Mouse (Mus musculus) hindbrain, embryonic 14.5 days (tissue): ENCODE measurements around the gene Nebl. TPM values are rescaled to one million over a fixed set of nuclear protein-coding genes. Genes with fewer than 3 reads are reported as not detected.

Source experiments
- ATAC-seq: fragments of 200-750 bp; cut with Nextera tagmentation; 2 replicates; pipeline ENCODE4 v1.8.0; 2017; ENCODE audit warnings: moderate number of reproducible peaks, mild to moderate bottlenecking, moderate TSS enrichment, moderate library complexity; ENCODE audit not compliant: low FRiP score
- DNase-seq: peaks from one replicate; pipeline ENCODE4 v3.0.0-alpha.2; 2015; ENCODE audit warnings: low spot score
- H3K27ac ChIP-seq: fragments of 300-500 bp; sonication (generic); 2 replicates; pipeline ENCODE4 v1.5.1; 2014; ENCODE audit warnings: mild to moderate bottlenecking, moderate library complexity
- H3K27me3 ChIP-seq: fragments of 300-500 bp; sonication (generic); 2 replicates; pipeline ENCODE4 v1.6.1; 2014; ENCODE audit warnings: mild to moderate bottlenecking, low read length, mixed read lengths; ENCODE audit not compliant: control insufficient read depth, insufficient read depth
- H3K36me3 ChIP-seq: fragments of 300-500 bp; sonication (generic); replicated peaks from 2 replicates; pipeline ENCODE4 v1.6.1; 2014; ENCODE audit not compliant: control insufficient read depth, insufficient read depth
- H3K4me1 ChIP-seq: fragments of 300-500 bp; sonication (generic); replicated peaks from 2 replicates; pipeline ENCODE4 v1.6.1; 2014; ENCODE audit warnings: antibody characterized with exemption, low read length, mixed read lengths; ENCODE audit not compliant: control insufficient read depth, insufficient read depth
- H3K4me2 ChIP-seq: fragments of 300-500 bp; sonication (generic); replicated peaks from 2 replicates; pipeline ENCODE4 v1.6.1; 2014; ENCODE audit warnings: mild to moderate bottlenecking, moderate library complexity
- H3K4me3 ChIP-seq: fragments of 300-500 bp; sonication (generic); replicated peaks from 2 replicates; pipeline ENCODE4 v1.5.1; 2014; ENCODE audit warnings: mild to moderate bottlenecking, low read length
- H3K9ac ChIP-seq: fragments of 300-500 bp; sonication (generic); 2 replicates; pipeline ENCODE4 v1.6.1; 2014
- H3K9me3 ChIP-seq: fragments of 300-500 bp; sonication (generic); 2 replicates; pipeline ENCODE4 v1.6.1; 2016; ENCODE audit warnings: low read length; ENCODE audit not compliant: control insufficient read depth
- WGBS: fragments of 180-500 bp; shearing (Covaris S2); extraction: QIAGEN DNeasy Blood & Tissue Kit; methylation state at CpG from one replicate; pipeline ENCODE4 v1.1.7; 2014; 5-methylcytosine and 5-hydroxymethylcytosine counted together
- polyA plus RNA-seq: library from polyadenylated mRNA; unstranded; fragments of >200 nt; fragmentation: Nextera tagmentation; extraction: Ambion mirVana; gene quantifications from 2 replicates; pipeline ENCODE4 v1.2.1, GENCODE M21; 2014

Gene Nebl
- polyA plus RNA-seq, 1 experiment from 2014 or later, result 11.1 TPM

DNA sequence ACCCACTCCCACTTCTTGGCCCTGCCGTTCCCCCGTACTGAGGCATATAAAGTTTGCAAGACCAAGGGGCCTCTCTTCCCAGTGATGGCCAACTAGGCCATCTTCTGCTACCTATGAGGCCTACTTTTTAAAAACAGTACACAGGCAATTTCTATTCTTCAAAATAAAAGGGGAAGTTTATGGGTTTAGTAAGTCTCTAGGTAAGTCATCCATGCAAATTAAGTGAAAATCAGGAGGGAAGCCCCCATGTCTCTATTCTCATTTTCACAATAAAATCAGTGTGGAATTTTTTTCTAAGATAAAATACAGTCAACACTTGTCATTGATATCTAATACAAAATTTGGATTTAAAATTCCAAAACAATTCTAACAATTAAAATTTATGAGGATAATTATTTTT lies 341.4 kb downstream of the Nebl start:
- no peaks in the 10 kb centered on the region for H3K27me3 ChIP-seq
- H3K9ac ChIP-seq, result no peak overlapping the region
- no peak overlapping the region for H3K27ac ChIP-seq
- no peaks in the 10 kb centered on the region for H3K9me3 ChIP-seq
- H3K4me3 ChIP-seq, result no peak overlapping the region
- no peak overlapping the region for H3K4me2 ChIP-seq
- DNase-seq (no peak), ATAC-seq (no peak)
- 86% methylated on average over 2 of the region's 2 CpGs for WGBS
- H3K36me3 ChIP-seq, result no peaks in the 10 kb centered on the region
- H3K4me1 ChIP-seq, result no peaks in the 10 kb centered on the region

DNA sequence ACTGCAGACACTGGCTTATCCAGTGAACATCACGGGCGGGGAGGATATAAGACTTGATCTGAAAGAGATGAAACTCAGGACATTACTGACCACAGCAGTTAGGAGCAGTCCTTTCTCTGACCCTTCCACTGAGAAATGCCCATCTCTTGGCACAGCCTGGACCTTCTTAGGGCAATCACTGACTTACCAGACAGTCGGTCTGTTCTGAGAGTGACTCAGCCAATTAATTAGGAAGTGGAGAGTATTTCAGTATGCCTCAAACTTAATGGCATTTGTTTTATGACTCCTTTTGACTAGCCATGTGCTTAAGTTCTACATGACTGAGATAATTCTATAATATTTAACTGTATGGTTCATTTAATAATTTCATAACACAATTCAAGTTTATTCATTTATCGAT lies 341.9 kb downstream of the Nebl start:
- DNase-seq, result no peak
- Histone ChIP-seq H3K27ac (no peak overlapping the region), H3K4me2 (no peak overlapping the region), H3K9ac (no peak overlapping the region), H3K36me3 (no peaks in the 10 kb centered on the region), H3K4me3 (no peak overlapping the region), H3K4me1 (no peaks in the 10 kb centered on the region), H3K27me3 (no peaks in the 10 kb centered on the region), H3K9me3 (no peaks in the 10 kb centered on the region)
- ATAC-seq, result no peak
- 96% methylated on average over 4 of the region's 4 CpGs for WGBS

DNA sequence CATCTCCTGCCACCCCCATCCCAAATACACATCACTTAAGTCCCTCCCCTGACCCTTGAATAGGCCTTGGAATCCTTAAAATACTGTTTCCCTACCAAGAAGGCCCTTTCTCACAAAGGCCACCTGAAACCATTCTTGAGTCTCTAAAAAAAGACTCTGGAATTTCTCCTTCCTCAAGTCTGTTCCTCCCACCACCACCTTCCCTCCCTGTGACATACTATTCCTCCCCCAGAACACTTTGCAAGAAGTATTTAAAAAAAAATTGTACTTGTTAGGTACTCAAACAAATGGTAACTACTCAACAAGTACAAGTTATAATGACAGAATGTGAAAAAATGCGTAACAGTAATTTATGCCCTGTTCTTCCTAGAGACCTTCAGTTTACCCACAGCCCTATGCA lies 349.0 kb downstream of the Nebl start:
- no peak overlapping the region for H3K27ac ChIP-seq
- 95% methylated on average over 1 of the region's 1 CpGs for WGBS

DNA sequence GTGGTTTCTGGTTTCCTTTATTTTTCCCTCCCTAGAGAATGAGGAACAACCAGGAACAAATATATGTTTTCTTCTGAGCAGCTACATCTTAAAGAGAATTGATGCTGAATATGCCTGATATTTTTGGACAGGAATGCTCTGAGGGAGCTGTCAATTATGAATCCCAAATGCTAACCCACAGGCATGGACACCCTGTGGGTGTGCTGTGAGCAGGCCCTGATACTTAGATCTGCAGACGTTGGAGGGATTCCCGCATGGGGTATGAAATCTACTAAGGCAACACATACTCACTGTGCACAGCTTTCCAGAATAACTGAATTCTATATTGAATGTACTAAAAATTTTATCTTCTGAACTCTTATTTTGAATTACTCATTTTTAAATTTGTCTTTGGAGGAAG lies 355.3 kb downstream of the Nebl start:
- WGBS, result 74% methylated on average over 2 of the region's 2 CpGs
- ATAC-seq (no peak), DNase-seq (no peak)
- Histone ChIP-seq H3K36me3 (no peaks in the 10 kb centered on the region), H3K9ac (no peak overlapping the region), H3K4me1 (no peaks in the 10 kb centered on the region), H3K9me3 (no peaks in the 10 kb centered on the region), H3K4me3 (no peak overlapping the region), H3K27me3 (no peaks in the 10 kb centered on the region), H3K4me2 (no peak overlapping the region), H3K27ac (no peak overlapping the region)

More for the DNA sequence above, 349.0 kb downstream of the Nebl start:
- H3K9me3 ChIP-seq, result no peaks in the 10 kb centered on the region
- H3K9ac ChIP-seq, result no peak overlapping the region
- DNase-seq (no peak), ATAC-seq (no peak)
- no peak overlapping the region for H3K4me2 ChIP-seq
- H3K36me3 ChIP-seq, result no peaks in the 10 kb centered on the region
- no peak overlapping the region for H3K4me3 ChIP-seq
- H3K27me3 ChIP-seq, result no peaks in the 10 kb centered on the region
- H3K4me1 ChIP-seq, result no peaks in the 10 kb centered on the region

DNA sequence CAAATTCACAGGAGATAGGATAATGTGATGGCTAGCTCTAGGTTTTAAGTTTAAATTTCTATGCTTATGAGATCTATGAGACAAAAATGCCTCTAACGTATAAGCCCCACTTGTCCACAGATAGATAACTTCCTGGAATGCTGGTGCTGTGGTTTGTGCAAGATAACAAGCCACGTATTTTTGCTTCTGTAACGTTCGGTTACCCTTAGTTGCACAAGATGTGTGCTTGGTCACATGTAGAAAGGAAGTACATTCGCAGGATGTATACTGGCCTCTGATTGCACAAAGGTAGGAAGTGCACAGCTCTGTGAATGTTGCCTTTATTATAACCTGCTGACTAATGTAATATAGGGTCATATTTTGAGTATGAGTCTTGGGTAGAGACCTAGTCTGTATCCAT lies 365.6 kb downstream of the Nebl start:
- DNase-seq (no peak), ATAC-seq (no peak)
- H3K9me3 ChIP-seq, result no peaks in the 10 kb centered on the region
- no peak overlapping the region for H3K9ac ChIP-seq
- WGBS, result 89% methylated on average over 5 of the region's 5 CpGs
- H3K4me2 ChIP-seq, result no peak overlapping the region
- H3K27ac ChIP-seq, result no peak overlapping the region
- no peaks in the 10 kb centered on the region for H3K36me3 ChIP-seq
- no peaks in the 10 kb centered on the region for H3K4me1 ChIP-seq
- H3K27me3 ChIP-seq, result no peaks in the 10 kb centered on the region
- H3K4me3 ChIP-seq, result no peak overlapping the region

DNA sequence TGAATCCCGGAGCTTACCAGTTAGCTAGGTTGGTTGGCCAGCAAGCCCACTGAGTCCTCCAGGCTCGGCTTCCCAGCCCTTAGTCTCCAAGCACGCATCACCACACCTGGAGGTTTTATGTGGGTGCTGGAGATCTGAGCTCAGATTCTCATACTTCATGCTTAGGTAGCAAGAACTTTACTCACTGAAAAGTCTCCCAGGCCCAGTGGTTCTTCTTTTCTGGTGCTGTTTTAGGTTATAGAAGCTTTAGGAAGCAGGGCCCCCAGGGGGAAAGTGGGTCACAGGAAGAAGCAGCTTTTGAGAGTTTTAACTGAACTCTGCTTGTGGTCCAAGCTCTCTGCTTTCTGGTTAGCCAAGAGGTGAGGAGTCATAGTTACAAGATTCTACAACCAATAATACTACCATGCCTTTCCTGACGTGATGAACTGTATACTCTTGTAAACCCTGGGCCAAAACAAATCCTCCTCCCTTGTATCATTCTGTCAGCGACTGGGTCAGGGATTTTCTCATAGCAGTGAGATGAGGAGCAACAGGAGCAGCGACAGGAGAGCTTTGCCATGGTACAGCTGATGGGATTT lies 366.2 kb downstream of the Nebl start:
- Histone ChIP-seq H3K9me3 (no peaks in the 10 kb centered on the region), H3K4me3 (no peak overlapping the region), H3K27ac (no peak overlapping the region), H3K9ac (no peak overlapping the region), H3K27me3 (no peaks in the 10 kb centered on the region), H3K4me2 (no peak overlapping the region), H3K4me1 (no peaks in the 10 kb centered on the region), H3K36me3 (no peaks in the 10 kb centered on the region)
- ATAC-seq, result no peak
- WGBS, result 82% methylated on average over 6 of the region's 6 CpGs
- DNase-seq, result no peak

DNA sequence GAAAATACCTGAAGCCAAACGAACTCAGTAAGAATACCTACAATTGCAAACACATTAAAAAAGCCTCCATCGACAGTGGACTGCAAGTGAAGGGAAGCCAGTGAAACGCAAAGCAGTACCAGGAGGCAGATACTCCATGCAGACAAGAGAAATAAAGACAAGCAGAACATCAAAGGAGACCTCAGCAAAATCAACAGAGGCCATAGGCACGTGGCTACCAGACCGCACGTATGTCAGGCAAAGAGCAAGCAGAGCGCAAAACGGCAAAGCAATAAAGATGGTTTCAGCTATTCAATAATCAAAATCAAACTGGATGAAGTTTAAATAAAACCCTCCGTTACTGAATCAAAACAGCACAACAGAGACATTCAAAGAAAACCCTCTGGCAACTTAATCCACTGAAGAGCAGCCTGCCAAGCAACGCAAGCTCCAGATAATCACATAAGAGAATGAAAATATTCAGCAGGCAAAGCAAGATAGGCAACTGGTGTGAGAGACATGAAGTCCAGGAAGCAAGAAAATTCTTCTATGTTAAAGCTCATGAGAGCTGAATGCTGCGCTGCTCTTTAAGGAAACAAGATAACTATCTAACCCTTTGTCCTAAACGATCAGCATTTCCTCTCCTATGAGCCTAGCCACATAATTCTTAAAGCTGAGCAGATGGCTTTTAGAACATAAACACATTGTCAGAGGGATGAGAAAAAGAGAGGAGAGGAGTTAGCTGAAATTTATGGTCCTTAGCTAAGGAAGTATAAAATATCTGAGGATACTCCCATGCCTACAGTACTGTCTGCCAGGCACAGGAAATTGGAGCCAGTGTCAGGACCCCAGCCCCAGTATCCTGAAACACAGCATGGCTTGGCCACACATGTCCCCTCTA lies 367.7 kb downstream of the Nebl start:
- no peaks in the 10 kb centered on the region for H3K27me3 ChIP-seq

DNA sequence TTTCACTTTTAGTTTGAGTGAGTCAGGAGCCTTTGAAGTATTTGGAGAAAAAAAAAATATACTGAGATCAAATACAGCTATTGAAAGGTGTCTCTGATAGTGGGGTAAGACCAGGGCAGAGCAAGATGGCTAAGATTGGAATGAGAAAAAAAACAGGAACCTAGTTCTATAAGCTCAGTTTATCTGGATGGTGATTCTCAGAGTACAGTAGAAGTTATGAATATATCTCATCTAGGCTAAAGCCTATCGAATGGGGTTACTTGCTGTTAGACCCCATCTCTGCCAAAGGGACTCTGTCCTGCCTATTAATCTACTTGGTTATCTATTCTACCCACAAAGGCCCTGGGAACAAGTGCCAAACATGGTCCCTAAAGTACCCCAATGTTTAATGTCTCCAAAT lies 369.1 kb downstream of the Nebl start:
- ATAC-seq, result no peak
- Histone ChIP-seq H3K36me3 (no peaks in the 10 kb centered on the region), H3K9ac (no peak overlapping the region), H3K4me3 (no peak overlapping the region), H3K27me3 (no peaks in the 10 kb centered on the region), H3K9me3 (no peaks in the 10 kb centered on the region), H3K27ac (no peak overlapping the region), H3K4me1 (no peaks in the 10 kb centered on the region), H3K4me2 (no peak overlapping the region)
- DNase-seq, result no peak
- 95% methylated on average over 1 of the region's 1 CpGs for WGBS

More for the DNA sequence above, 367.7 kb downstream of the Nebl start:
- no peak overlapping the region for H3K4me2 ChIP-seq
- no peak overlapping the region for H3K27ac ChIP-seq
- DNase-seq, result no peak
- no peaks in the 10 kb centered on the region for H3K36me3 ChIP-seq
- ATAC-seq, result no peak
- H3K9ac ChIP-seq, result no peak overlapping the region
- H3K9me3 ChIP-seq, result no peaks in the 10 kb centered on the region
- H3K4me1 ChIP-seq, result no peaks in the 10 kb centered on the region
- 69% methylated on average over 12 of the region's 12 CpGs for WGBS
- no peak overlapping the region for H3K4me3 ChIP-seq

DNA sequence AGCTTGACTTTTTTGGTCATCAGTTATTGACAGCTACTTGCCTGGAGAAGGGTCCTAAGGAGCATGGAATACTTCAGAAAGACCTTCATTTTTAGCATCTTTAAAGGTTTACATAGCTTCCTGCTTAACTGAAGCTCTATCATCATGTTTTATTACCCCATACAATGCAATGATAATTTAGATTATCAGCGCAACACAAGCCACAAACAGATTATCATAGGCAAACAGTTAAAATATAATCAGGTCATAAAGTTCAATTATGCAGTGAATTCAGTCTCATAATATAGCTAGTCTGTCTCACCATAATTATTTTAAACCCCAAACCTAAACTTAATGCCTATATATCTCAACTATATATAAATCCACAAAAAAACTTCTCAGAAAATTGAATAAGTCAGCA lies 386.6 kb downstream of the Nebl start:
- no peak for DNase-seq
- H3K27me3 ChIP-seq, result no peaks in the 10 kb centered on the region
- no peaks in the 10 kb centered on the region for H3K4me1 ChIP-seq
- no peaks in the 10 kb centered on the region for H3K9me3 ChIP-seq
- no peaks in the 10 kb centered on the region for H3K36me3 ChIP-seq
- H3K4me3 ChIP-seq, result no peak overlapping the region
- H3K27ac ChIP-seq, result no peak overlapping the region
- 98% methylated on average over 1 of the region's 1 CpGs for WGBS
- no peak overlapping the region for H3K4me2 ChIP-seq
- ATAC-seq, result no peak
- no peak overlapping the region for H3K9ac ChIP-seq
